Mouse (Mus musculus) testis, adult 2 months (tissue): Measurements from ENCODE around the gene Prpf40a.

Experiments used
- CTCF ChIP-seq: fragments of 200-500 bp; IDR thresholded peaks from 2 replicates; pipeline ENCODE4 v1.5.1; 2012; ENCODE audit warnings: low read depth, mild to moderate bottlenecking, inconsistent platforms, low read length, moderate library complexity; ENCODE audit not compliant: control insufficient read depth, insufficient read depth, insufficient replicate concordance
- POLR2A ChIP-seq: fragments of 200-500 bp; IDR thresholded peaks from 2 replicates; pipeline ENCODE4 v1.6.1; 2012; ENCODE audit warnings: low read depth, mild to moderate bottlenecking, inconsistent platforms, low read length, moderate library complexity; ENCODE audit not compliant: control insufficient read depth

DNA sequence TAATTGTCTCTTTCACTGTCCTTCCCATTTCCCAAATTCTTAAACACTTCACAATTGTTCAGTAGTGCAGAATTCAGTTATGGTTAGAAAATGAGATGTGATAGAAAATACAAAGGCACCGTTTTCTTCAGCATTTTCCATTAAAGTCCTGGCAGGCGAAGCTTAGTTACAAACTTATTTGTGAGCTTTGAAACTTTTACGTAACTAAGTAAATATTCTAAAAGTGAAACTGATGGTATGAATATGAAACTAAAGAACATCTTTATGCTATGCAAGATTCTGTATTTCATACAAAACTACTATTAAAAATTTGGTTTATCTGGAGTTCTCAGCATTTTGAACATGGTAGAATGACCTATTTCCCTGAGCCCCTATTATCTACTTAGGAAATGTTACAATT is 12.1 kb downstream of the Prpf40a start:
- TF ChIP-seq CTCF (no peak), POLR2A (no peak)
